Mouse (Mus musculus): ENCODE data around the gene Trappc10.

DNA sequence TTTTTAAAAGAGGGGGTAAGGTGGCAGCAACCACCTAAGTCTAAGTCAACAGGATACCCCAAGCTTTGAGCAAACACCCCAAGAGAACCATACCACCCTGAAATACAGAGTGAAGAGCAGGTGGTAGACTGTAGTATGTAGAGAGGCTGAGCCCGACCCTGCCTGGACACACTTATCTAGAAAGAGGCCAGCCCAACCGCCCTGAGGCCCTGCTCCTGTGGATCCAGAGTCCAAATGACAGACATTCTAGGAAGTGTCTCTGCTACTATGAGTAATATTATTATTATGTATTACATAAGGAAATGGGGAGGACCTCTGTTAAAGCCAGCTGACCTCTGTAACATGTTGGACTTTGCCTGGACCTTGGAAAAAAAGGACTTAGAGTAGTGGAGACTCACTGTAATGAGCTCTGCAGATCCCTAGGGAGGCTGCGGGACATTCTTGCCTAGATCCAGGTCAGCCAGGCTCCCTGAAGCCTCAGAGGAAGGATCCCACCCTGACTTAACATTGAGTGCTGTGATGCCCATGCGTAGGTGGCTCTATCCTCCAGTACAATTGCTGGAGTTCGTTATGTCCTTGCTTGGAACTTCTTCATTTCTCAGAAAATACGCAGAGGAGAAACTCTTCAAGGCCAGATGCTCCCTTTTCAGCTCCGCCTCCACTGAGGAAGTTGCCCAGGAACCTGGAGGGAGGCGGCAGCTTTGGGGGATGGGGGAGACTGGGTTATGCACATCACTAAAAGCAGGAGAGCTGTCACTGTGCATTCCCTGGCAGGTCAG lies 100.5 kb downstream of the Trappc10 start:
- no peak for TF ChIP-seq CTCF (IDR thresholded peaks at IDR 0.05; ENCODE audit: control insufficient read depth, insufficient read depth, insufficient read length)
- no peak for TF ChIP-seq MYOD1 (IDR thresholded peaks at IDR 0.05; ENCODE audit: control insufficient read depth, insufficient read length, low read depth)
